Mouse (Mus musculus) heart, postnatal 0 days (tissue): ENCODE data around the gene Ift52. TPM values are rescaled to one million over a fixed set of nuclear protein-coding genes. Genes with fewer than 3 reads are reported as not detected.

ENCODE experiments used
- ATAC-seq: fragments of 200-750 bp; cut with Nextera tagmentation; 2 replicates; pipeline ENCODE4 v1.8.0; 2017; ENCODE audit warnings: low read depth, moderate number of reproducible peaks, moderate library complexity; ENCODE audit not compliant: insufficient read depth
- DNase-seq: peaks from one replicate; pipeline ENCODE4 v3.0.0-alpha.2; 2016; ENCODE audit warnings: low spot score
- H3K27ac ChIP-seq: fragments of 300-500 bp; sonication (generic); 2 replicates; pipeline ENCODE4 v1.5.1; 2014; ENCODE audit warnings: low read depth, mild to moderate bottlenecking
- H3K27me3 ChIP-seq: fragments of 300-500 bp; sonication (generic); 2 replicates; pipeline ENCODE4 v1.6.1; 2014; ENCODE audit warnings: low read length, mixed read lengths; ENCODE audit not compliant: control insufficient read depth, insufficient read depth
- H3K36me3 ChIP-seq: fragments of 300-500 bp; sonication (generic); replicated peaks from 2 replicates; pipeline ENCODE4 v1.6.1; 2014; ENCODE audit warnings: low read length, mixed read lengths; ENCODE audit not compliant: control insufficient read depth, insufficient read depth
- H3K4me1 ChIP-seq: fragments of 300-500 bp; sonication (generic); 2 replicates; pipeline ENCODE4 v1.6.1; 2014; ENCODE audit warnings: antibody characterized with exemption; ENCODE audit not compliant: control insufficient read depth, insufficient read depth
- H3K4me2 ChIP-seq: fragments of 300-500 bp; sonication (generic); 2 replicates; pipeline ENCODE4 v1.6.1; 2014; ENCODE audit warnings: low read depth, mild to moderate bottlenecking, low read length, moderate library complexity
- H3K4me3 ChIP-seq: fragments of 300-500 bp; sonication (generic); 2 replicates; pipeline ENCODE4 v1.5.1; 2014; ENCODE audit warnings: low read depth, low read length
- H3K9ac ChIP-seq: fragments of 300-500 bp; sonication (generic); replicated peaks from 2 replicates; pipeline ENCODE4 v1.6.1; 2014; ENCODE audit warnings: low read depth, low read length, mixed read lengths
- H3K9me3 ChIP-seq: fragments of 300-500 bp; sonication (generic); replicated peaks from 2 replicates; pipeline ENCODE4 v1.6.1; 2016; ENCODE audit warnings: low read length; ENCODE audit not compliant: control insufficient read depth
- CTCF ChIP-seq: IDR thresholded peaks from 2 replicates; pipeline ENCODE4 v1.5.1; 2016; ENCODE audit warnings: antibody characterized with exemption, control low read depth, low read depth
- EP300 ChIP-seq: IDR thresholded peaks from 2 replicates; pipeline ENCODE4 v1.6.1; 2016; ENCODE audit warnings: antibody characterized with exemption, low read depth
- WGBS: fragments of 180-500 bp; shearing (Covaris S2); extraction: QIAGEN DNeasy Blood & Tissue Kit; methylation state at CpG from one replicate; pipeline ENCODE4 v1.1.7; 2014; 5-methylcytosine and 5-hydroxymethylcytosine counted together
- polyA plus RNA-seq: library from polyadenylated mRNA; unstranded; fragments of >200 nt; fragmentation: Nextera tagmentation; extraction: Ambion mirVana; gene quantifications from 2 replicates; pipeline ENCODE4 v1.2.1, GENCODE M21; 2015
- total RNA-seq: library from RNA; depleted of rRNA; stranded (reverse); fragments of >200 nt; gene quantifications from 2 replicates; pipeline ENCODE4 v1.2.3, GENCODE M21; 2014; ENCODE audit warnings: low replicate concordance

The Ift52 gene
- total and polyA plus RNA-seq, 2 experiments from 2014 or later, result 18.5 to 31.3 TPM

- Histone ChIP-seq H3K4me3 (no peak overlapping the region), H3K4me2 (no peak overlapping the region), H3K27me3 (no peaks in the 10 kb centered on the region), H3K9me3 (no peaks in the 10 kb centered on the region), H3K4me1 (peaks cover 6% of the 10 kb centered on the region; the same call in 1 of the 2 replicates), H3K36me3 (no peaks in the 10 kb centered on the region), H3K27ac (no peak overlapping the region), H3K9ac (no peak overlapping the region)
- ATAC-seq (no peak), DNase-seq (no peak)
- whole genome bisulfite sequencing, result 74% methylated on average over 3 of the region's 3 CpGs
- TF ChIP-seq EP300, result no peak
- TF ChIP-seq CTCF, result no peak
Observed at GRCm38 (mm10) chr2:162986764-162987163, 30.4 kb upstream of the Ift52 start.

- no peaks in the 10 kb centered on the region for H3K27me3 ChIP-seq
- H3K27ac ChIP-seq, result no peak within 1 kb of the TSS
- H3K4me1 ChIP-seq, result peaks cover 6% of the 10 kb centered on the region; the same call in 1 of the 2 replicates
- H3K9me3 ChIP-seq, result no peaks in the 10 kb centered on the region
- no peak within 1 kb of the TSS for H3K4me2 ChIP-seq
- ATAC-seq, result no peak
- no peak for DNase-seq
- no peak within 1 kb of the TSS for H3K4me3 ChIP-seq
- no peak within 1 kb of the TSS for H3K9ac ChIP-seq
- H3K36me3 ChIP-seq, result no peaks in the 10 kb centered on the region
- WGBS, result 54% methylated on average over 8 of the region's 8 CpGs
- TF ChIP-seq CTCF (no peak), EP300 (no peak)
Observed at GRCm38 (mm10) chr2:162987218-162987617, 29.9 kb upstream of the Ift52 start, which contains the start of gene Sgk2. TSS of gene Sgk2 (plus strand) at chr2:162987330.

GRCm38 (mm10) chr2:162988235-162988634, 28.9 kb upstream of the Ift52 start:
- Histone ChIP-seq H3K4me3 (no peak overlapping the region), H3K4me1 (peaks cover 6% of the 10 kb centered on the region; the same call in 1 of the 2 replicates), H3K4me2 (no peak overlapping the region), H3K36me3 (no peaks in the 10 kb centered on the region), H3K9ac (no peak overlapping the region), H3K9me3 (no peaks in the 10 kb centered on the region), H3K27ac (no peak overlapping the region), H3K27me3 (no peaks in the 10 kb centered on the region)
- no peak for TF ChIP-seq EP300
- TF ChIP-seq CTCF, result no peak
- WGBS, result 80% methylated on average over 4 of the region's 4 CpGs
- no peak for ATAC-seq
- DNase-seq, result no peak

- no peak for DNase-seq
Observed at GRCm38 (mm10) chr2:162991394-162992083, 25.6 kb upstream of the Ift52 start.

GRCm38 (mm10) chr2:162992084-162992437, 25.1 kb upstream of the Ift52 start:
- Histone ChIP-seq H3K27ac (no peak overlapping the region), H3K9me3 (no peaks in the 10 kb centered on the region), H3K36me3 (no peaks in the 10 kb centered on the region), H3K27me3 (no peaks in the 10 kb centered on the region), H3K4me2 (no peak overlapping the region), H3K4me1 (no peaks in the 10 kb centered on the region), H3K4me3 (no peak overlapping the region), H3K9ac (no peak overlapping the region)
- no peak for DNase-seq
- TF ChIP-seq EP300 (no peak), CTCF (no peak)
- ATAC-seq, result no peak

More at GRCm38 (mm10) chr2:162991394-162992083, 25.6 kb upstream of the Ift52 start:
- H3K4me2 ChIP-seq, result no peak overlapping the region
- TF ChIP-seq CTCF (peak; percentile 12; the same call in 1 of the 2 replicates), EP300 (no peak)
- 29% methylated on average over 6 of the region's 6 CpGs for WGBS
- no peak overlapping the region for H3K9ac ChIP-seq
- no peak for ATAC-seq
- no peak overlapping the region for H3K4me3 ChIP-seq
- no peaks in the 10 kb centered on the region for H3K27me3 ChIP-seq
- H3K36me3 ChIP-seq, result no peaks in the 10 kb centered on the region
- H3K4me1 ChIP-seq, result 0 out of 2 replicates have a peak, but pooled peaks cover 2% of the 10 kb centered on the region
- no peaks in the 10 kb centered on the region for H3K9me3 ChIP-seq
- no peak overlapping the region for H3K27ac ChIP-seq
